Mouse (Mus musculus): ENCODE measurements around the gene Gm11011.
"Not testable (repeated sequence)": the region's sequence is repeated elsewhere in the genome, so short reads cannot be mapped to it uniquely, and the experiment has no call there.

The Gm11011 gene

DNA sequence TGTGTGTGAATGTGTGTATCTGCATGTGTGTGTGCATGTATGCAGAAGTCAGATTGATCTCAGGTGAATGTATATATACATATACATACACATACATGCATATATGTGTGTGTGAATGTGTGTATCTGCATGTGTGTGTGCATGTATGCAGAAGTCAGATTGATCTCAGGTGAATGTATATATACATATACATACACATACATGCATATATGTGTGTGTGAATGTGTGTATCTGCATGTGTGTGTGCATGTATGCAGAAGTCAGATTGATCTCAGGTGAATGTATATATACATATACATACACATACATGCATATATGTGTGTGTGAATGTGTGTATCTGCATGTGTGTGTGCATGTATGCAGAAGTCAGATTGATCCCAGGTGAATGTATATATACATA lies at the start of gene Gm11011:
Gene Gm11011 (minus strand): TSS at position 101 of the 400 bp plus-strand sequence.
- DNase-seq (ENCODE audit: low read depth, low spot score): not testable (repeated sequence)

DNA sequence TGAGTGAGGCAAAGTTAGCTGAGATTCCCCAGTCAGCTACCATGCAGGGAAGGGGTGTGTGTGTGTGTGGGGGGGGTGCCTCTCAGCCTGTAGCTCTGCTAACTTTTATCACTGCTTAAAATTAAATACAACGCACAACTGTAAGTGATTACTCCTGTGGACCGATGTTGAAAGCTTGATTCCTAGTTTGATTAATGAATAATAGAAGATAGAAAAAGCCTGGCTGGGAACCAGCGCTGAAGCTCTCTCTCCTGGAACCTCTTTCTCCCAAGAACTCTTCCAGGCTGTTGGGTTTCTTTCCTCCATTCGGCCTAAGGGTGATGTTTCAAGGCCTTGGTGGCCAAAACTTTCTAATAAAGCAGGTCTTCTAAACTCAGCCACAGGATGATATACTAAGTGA lies 48.9 kb upstream of the Gm11011 start:
- no peak for DNase-seq (ENCODE audit: low read depth, low spot score)

DNA sequence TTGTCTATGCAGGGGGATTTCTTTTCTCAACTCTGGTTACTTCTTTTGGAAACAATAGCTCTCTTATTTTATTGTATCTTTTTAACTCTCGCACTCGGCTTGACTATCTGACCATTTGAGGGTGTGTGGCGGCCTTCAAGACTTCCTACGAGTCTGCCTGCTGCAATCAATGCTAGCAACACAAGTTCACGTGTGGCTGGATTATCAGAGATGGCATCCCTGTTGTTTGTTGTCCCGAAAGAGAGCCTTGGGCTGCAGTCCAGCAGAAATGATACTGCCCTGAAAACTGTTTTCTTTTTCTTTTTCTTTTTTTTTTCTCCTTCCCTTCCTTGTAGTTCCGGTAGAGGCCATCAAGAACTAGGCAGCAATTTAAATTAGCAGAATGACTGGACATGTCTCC lies 47.9 kb upstream of the Gm11011 start:
- no peak for DNase-seq (ENCODE audit: low read depth, low spot score)

DNA sequence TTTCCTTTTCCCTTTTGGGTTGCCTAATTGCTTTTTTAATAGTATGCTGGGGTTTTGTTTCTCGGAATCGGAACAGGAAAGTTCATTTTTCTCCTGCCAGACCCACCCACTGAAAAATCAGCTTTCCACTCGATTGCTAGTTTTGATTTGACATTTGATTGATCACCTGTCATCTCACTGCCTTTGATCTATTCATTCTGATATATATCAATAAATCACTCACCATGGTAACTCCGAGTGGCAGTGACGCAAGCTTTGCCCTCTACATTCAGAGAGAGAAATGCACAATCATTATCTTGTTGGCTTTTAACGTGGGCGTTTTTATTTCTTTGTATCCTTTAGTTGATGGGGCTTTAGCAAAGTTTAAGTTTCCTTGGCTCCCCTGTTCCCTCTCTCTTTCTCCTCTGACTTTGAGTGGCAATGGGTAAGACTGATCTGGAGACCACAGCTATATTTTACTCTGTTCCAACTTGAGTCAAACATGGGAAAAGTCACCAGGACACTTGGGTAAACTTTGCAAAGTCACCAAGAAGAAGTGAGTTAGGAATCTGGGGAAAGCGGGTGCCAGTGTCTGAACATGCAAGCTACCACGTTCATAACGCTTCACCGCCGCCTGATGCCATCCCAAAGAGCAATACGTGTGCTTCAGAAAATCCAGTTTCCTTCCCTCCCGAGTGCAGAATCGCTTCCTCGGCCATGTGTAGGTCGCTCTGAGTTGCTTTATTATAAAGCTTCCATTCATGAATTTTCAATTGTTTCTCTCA lies 47.3 kb upstream of the Gm11011 start:
- DNase-seq (ENCODE audit: low read depth, low spot score): no peak

DNA sequence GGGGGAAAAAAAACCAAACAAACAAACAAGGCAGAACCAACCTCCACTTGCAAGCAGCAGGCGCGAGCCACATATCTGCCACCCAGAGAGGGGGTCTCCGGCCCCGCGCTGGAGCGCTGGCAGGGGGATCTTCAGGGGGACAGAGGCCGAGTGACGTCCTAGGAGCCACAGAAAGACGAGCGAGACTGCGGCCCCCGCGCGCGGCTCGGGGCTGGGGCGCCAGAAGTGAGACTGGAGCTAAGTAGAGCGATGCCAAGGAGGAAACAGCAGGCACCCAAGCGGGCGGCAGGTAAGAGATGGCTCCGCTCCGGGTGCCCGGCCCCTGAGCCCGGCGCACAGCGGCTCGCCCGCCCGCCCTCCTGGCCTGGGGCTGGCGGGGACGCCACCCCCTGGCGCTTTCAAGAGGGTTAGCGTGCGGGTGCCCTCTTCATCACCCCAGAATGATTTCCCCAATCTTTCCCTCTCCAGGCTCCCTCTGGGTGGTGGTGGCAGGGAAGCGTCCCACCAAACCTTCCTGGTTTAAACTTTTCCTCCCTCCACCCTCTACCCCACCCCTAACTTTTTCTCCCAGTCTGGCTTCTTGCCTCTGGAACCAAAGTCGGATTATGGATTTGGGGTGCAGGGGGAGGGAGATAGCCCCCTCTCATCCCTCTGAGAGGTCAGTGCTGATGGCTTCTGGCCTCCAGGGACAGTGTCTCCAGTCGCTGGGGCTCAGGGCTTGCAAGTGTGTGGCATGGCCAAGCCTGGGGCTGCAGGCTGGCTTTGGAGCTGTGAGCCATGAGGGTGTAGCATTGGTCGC lies 46.1 kb upstream of the Gm11011 start:
- no peak for DNase-seq (ENCODE audit: low read depth, low spot score)

DNA sequence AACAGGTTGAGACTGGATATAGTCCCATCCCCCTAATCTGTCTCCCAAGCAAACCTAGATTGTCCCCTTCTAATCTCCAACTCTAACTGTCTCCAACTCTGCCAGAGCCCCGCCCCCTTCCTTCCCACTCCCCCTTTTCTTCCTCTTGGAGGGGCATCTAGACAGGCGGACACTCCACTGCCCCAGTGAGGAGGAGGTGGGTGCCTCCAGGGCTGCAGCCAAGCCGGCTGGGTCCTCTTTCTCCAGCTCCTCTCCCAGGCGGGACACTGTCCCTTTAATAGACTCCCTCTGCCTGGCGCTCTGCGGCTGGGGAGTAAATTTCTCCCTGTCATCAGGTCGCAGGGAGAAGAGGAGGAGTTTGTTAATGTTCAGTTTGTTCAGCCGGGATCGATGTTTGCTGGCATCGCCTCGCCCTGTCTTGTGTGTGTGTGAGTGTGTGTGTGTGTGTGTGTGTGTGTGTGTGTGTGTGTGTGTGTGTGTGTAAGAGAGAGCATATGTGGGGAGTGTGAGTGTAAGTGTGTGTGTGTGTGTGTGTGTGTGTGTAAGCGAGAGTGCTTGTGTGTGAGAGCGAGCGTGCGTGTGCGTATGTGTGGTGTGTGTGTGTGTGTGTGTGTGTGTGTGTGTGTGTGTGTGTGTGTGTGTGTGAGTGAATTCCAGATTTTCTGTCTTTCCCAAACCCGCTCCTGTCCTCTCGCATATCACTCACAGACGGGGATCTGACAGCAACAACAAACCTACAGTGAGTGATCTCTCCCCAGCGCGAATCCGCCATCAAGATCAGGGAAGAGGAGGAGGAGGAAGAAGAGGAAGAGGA lies 45.0 kb upstream of the Gm11011 start, which contains the start of gene Tshz2:
Gene Tshz2 (plus strand): TSS at position 676 of the 814 bp plus-strand sequence.
- DNase-seq (ENCODE audit: low read depth, low spot score): peak; percentile 58

DNA sequence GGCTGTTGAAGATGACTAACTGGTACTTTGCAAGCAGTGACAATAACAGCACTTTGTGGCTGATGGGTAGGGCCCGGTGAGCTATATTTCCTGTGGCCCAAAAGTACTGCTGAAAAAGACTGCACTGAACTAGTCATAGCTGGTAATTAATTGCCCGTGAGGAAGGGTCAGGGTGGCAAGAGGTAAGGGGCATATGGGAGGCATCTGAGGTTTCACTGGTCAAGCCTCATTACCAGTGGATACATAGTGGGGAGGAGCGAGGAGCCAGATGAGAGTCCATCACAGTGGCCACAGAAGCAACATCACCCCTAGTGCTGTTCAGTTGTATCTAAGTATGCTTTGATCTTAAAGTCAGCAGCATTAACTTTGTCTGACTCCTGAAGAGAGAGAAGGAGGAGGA lies 42.5 kb upstream of the Gm11011 start:
- DNase-seq (ENCODE audit: low read depth, low spot score): no peak

DNA sequence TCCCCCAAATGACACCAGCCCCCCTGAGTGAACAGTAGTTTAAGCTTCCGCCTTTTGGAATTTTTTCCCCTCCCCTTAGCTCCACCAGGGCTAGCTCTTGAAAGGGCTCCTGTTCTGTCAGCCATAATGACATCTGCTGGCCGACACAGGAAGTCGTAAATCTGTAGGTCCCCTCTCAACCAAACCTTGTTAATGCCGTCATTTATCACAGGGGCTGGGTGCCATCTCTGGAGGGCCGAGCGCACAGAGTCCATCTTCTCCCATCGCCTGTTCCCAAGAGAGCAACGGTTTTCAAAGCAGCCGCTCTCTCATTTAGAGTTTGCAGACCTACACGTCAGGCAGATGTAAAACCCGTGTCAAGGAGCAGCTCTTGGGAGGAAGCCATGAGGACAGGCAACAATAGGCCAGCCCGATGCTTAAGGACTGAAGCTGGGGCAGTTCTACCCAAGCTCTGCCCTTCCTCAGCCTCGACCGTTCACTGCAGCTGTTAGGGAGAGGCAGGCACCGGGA lies 33.7 kb upstream of the Gm11011 start:
- DNase-seq (ENCODE audit: low read depth, low spot score): peak; percentile 68

DNA sequence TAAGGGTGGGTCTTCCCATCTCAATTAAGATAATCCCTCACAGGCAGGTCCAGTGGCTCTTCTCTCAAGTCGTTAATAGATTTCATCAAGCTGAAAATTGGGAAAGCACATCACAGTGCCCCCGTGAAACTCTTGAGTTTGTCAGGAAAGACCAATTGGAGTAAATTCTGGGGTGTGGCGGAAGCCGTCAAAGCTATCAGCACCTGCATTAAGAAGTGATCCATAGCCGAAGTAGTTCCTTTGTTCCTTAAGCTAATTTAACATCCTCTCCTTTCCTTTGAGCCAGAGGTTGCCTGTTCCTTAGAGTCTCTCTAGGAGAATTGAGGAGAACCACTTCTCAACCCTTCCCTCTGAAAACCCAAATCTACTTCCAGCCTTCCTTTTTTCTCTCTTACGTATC lies 28.5 kb upstream of the Gm11011 start:
- no peak for DNase-seq (ENCODE audit: low read depth, low spot score)

DNA sequence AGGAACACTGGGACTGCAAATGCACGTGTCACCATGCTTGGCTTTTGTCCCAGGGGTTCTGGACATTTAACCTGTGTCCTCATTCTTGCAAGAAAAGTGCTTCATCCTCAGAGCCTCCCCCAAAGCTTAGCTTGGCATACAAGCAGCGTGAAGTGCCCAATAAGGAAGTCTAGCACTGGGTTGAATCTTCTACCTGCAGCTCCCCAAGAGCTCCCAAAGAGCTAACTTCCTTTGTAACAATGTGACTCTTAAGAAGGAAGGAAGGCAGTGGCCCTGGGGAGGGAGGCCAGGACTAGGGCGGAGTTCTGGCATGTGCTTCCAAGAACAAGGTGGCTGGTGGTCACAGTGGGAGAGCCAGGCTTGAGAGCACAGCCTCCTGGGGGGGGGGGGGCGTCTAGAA lies 27.1 kb upstream of the Gm11011 start:
- DNase-seq (ENCODE audit: low read depth, low spot score): no peak

DNA sequence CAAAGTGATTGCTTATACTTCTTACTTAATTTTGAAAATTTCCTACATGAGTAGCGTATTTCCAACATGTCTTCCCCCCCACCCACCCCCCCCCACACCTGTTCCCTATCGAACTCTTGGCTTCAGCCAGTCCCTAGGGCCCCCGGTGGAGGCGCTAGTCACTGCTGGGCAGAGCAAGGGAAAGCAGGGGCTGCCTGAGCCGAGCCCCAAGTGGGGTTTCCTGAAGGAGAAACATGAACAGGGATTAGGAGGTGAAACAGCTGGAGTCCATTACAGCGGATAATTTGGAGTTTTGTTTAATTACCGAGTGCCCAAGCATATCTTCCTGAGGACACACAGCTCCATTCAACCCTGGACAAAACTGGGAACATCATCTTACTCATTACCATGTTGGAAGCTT lies 24.0 kb upstream of the Gm11011 start:
- DNase-seq (ENCODE audit: low read depth, low spot score): no peak

DNA sequence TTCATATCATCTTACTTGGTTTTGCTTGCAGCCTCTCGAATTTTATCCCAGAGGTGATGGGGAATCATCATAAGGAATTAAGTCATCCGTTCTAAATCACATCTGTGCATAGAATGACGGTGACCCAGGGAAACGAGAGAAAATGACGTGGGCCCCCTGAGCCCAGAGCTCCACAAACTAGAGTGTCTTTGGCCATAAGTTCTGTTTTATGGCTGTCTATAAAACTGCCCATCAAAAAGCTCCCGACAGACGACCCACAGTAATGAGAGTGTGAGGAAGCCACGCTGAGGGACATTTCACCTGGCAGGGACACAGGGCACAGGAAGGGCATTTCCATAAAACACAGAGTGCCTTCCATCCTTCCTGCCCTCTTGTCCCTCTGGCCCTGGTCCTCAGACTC lies 23.3 kb upstream of the Gm11011 start:
- no peak for DNase-seq (ENCODE audit: low read depth, low spot score)

DNA sequence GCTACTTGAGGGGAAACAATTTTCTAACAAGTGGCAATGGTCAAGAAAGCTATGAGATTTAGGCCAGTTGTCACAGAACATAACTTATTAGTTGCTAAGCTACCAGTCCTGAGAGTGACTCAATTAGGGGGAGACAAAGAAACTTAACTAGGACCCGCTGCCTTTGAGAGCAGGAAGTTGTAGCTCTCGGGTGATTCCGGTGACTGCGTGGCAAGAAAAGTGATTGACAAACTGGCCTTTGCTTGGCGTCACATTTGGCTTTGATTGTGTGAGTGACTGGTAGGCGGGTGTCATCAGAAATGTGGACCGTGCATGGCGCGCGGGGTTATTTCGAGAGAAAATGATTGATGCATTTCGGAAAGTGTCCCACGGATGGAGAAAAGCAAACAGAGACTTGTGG lies 22.4 kb upstream of the Gm11011 start:
- DNase-seq (ENCODE audit: low read depth, low spot score): no peak

DNA sequence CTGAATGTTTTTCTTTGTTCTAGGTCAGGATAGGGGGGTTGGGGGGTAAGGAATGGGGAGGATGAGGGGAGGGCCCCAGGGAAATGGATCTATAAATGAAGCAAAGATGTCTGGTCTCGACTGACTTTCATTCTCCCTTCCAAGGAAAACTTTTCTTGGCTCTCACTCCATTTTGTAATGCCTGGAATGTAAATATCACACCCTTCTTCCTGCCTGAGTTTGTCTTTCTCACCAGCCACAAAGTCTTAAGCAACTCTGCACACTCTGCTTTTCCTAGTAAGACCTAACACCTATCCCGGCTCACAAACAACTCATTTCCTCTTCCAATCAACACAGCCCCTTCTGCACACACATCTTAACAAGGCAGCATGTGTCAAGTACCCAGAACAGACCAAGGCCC lies 20.2 kb upstream of the Gm11011 start:
- DNase-seq (ENCODE audit: low read depth, low spot score): no peak

DNA sequence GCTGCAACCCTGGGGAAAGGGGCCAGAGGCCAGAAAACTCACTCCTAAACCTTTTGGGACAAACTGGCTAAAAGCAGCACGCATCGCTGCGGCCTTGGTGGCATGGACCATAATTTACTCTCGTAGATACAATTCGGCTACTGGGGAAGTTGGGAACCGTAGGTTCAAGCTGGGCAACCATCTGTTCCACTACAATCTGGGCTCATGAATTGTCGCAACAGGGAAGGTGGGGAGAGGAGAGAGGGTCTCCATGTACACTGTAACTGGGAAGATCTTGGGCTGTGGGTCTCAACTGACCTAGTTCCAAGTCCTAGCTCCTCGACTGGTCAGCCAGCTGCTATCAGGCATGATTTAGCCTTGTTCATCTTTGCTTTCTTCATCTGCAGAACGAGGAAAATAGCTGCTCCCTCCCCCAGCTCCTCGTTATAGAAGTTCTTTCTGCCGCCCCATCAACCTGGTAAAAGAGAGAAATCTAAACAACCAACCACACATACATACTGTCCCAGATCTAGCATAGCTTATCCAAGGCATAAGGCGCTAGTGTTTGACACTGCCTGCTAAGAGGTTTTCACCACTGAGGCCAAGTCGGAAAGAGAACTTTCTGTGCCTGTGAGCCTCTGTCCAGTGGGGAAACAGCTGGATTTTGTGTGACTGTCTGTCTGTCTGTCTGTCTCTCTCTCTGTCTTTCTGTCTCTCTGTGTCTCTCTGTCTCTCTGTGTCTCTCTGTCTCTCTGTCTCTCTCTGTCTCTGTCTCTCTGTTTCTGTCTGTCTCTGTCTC lies 19.5 kb upstream of the Gm11011 start:
- DNase-seq (ENCODE audit: low read depth, low spot score): no peak

DNA sequence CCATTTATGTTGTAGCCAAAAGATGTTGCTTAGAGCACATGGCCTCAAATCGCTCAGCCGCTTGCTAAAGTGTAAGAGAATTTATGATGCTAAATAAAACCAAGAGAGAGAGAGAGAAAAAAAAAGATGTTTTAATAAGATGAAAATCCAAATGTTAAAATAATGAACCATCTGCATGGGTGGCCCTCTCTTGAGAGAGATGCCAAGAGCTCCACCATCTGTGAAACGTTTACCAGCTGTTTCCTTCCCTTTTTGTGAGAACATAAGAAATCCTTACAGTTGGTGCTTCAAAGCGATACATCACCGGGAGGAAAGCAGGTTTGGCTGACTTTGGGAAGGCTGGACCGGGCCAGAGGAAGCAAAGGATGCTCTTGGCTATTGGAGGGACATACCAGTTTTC lies 12.6 kb upstream of the Gm11011 start:
- no peak for DNase-seq (ENCODE audit: low read depth, low spot score)

DNA sequence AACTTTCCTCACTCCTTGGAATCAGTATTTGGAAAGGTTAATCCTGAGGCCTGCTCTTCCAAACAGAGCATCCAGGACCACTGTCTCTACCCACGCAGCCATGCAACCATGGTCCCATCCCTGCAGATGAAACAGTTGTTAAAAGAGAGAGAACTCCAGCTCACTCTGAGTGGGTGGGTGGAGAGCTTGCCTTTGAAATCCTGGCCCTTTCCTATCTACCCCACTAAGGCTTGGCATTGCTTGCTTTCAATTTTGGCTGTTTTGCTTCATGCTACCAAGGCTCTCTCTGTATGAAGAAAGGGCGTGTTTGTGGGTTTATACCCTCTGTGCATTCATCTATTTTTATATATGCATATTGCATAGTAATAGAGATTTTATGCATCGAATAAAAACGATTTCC lies 12.0 kb upstream of the Gm11011 start:
- no peak for DNase-seq (ENCODE audit: low read depth, low spot score)

DNA sequence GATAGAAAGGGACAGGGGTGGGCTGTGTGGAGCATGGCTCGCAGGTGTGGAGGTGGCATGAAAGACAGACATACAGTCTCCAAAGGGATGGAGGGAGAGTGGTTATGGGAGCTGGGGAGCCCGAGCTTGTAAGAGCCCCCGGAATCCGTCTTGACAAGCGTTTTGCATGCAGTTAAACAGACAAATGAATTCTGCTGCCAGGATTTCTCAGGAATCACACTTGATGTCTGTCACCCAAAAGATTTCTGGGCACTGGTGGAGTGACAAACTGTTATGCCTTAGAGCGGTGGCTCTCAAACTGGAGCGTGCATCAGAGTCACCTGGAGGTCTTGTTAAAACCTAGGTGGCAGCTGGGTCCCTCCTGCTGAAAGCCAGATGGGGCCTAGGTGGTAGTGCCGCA lies 10.4 kb upstream of the Gm11011 start:
- no peak for DNase-seq (ENCODE audit: low read depth, low spot score)

DNA sequence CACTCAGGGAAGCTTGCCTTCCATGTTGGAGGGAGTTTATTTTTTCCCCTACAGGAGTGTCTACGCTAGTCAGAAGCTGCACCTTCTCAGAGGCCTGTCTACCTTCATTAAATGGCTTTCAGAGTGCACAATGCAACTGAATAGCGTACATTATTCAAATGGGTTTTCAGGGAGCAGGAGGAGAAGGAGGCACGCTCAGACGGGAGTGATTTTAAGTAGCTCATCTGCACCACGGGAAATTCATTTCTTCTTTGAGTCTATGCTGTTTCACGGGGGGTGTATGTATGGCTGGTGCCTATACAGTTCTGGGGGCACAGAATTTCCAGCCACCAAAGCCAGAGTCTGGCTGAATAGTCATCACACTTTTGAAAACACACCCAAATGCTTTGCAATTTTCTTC lies 9.8 kb upstream of the Gm11011 start:
- no peak for DNase-seq (ENCODE audit: low read depth, low spot score)

DNA sequence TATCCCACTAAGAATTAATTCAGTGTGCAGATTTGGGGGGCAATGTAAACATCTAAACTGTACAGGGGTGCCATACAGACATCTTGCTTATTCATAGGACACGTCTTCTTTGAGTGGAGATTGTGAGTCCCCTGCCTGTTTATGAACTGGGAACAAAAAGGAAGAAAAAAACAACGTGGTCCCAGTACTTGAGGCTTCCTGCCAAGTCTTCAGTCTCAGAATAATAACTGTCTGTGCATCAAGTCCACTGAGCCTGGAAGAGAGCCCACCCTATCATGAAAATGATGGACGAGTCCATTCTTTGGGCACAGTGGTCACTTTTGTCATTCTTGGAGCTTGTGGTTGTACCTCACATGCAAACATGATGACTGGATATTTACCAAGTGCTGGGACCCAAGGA lies 6.2 kb upstream of the Gm11011 start:
- no peak for DNase-seq (ENCODE audit: low read depth, low spot score)

DNA sequence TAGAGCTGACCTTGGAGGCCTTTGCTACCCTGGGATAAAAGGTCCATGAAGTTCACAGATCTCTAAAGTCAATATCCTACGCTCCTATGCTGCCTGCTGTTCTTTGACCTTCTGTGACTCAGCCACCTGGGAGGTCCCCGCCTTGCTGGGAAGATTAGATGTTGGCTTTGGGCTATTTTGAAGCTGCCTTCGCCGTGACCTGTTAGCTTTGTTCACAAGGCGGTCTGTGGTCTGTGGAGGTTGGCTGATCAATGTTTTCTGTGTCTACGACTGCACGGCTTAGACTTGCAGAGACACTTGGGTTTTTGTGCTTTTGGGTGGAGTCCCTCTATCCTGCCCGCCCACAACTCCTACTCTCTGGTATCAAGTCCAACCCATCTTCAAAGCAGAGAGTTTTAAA lies 2.9 kb upstream of the Gm11011 start:
- no peak for DNase-seq (ENCODE audit: low read depth, low spot score)
